In genomic region chr6:121325740-121326139, GRCm38 (mm10) we compare ENCODE assay signal across 31 mouse cellular contexts. TPM values are rescaled to one million over a fixed set of nuclear protein-coding genes. Genes with fewer than 3 reads are reported as not detected.
DNase-seq lines count a peak whose midpoint lies in the region; ATAC-seq lines count a peak whose summit lies in the region.
"Had no signal": no experiment of that assay in that cellular context is flagged by ENCODE, and none has a peak within 500 bp of the region (broad histone marks: within the 10 kb centered on the region; RNA-seq: fewer than 3 reads in every experiment).

No protein-coding gene starts in this region.

- intact Hi-C loops in gastrocnemius, postnatal 14 days (cut with DNase I; ENCODE audit: low total_unique reads), result no loop called here

- 80% methylated on average over 9 of the region's 9 CpGs for WGBS in forebrain, embryonic 15.5 days

- no peak overlapping the region for H3K4me2 ChIP-seq in forebrain, embryonic 15.5 days (replicated peaks)
- H3K4me2 ChIP-seq: embryonic facial prominence, embryonic 13.5 days; forebrain, embryonic 13.5 days; heart, embryonic 13.5 days; neural tube, embryonic 15.5 days had no signal

- no peak overlapping the region for H3K4me3 ChIP-seq in forebrain, embryonic 15.5 days
- H3K4me3 ChIP-seq: embryonic facial prominence, embryonic 13.5 days; forebrain, embryonic 13.5 days; heart, embryonic 13.5 days; neural tube, embryonic 15.5 days had no signal

- peak; percentile 57 for ATAC-seq in megakaryocyte progenitor cell, adult 5-6 weeks (replicated peaks; ENCODE audit: poor library complexity)
- ATAC-seq in forebrain, embryonic 15.5 days (replicated peaks), result no peak
- ATAC-seq: CD4-positive, CD25-positive, alpha-beta regulatory T cell, adult 4 months; forebrain, embryonic 13.5 days; hindbrain, postnatal 0 days; intestine, postnatal 0 days had no signal

- H3K36me3 ChIP-seq in forebrain, embryonic 15.5 days, result no peaks in the 10 kb centered on the region
- H3K36me3 ChIP-seq: embryonic facial prominence, embryonic 13.5 days; heart, embryonic 13.5 days; neural tube, embryonic 15.5 days had no signal

- H3K4me1 ChIP-seq in forebrain, embryonic 15.5 days, result peaks cover 23% of the 10 kb centered on the region

- H3K9ac ChIP-seq in forebrain, embryonic 15.5 days (replicated peaks), result no peak overlapping the region
- H3K9ac ChIP-seq: embryonic facial prominence, embryonic 13.5 days; forebrain, embryonic 13.5 days; heart, embryonic 13.5 days; liver, embryonic 14.5 days; neural tube, embryonic 15.5 days had no signal

- no peak overlapping the region for H3K27ac ChIP-seq in forebrain, embryonic 15.5 days (replicated peaks)
- H3K27ac ChIP-seq: embryonic facial prominence, embryonic 13.5 days; forebrain, embryonic 13.5 days; hindbrain, postnatal 0 days; liver, embryonic 14.5 days; macrophage; neural tube, embryonic 15.5 days had no signal

- H3K27me3 ChIP-seq in forebrain, embryonic 15.5 days, result no peaks in the 10 kb centered on the region
- H3K27me3 ChIP-seq: embryonic facial prominence, embryonic 13.5 days; forebrain, embryonic 13.5 days; heart, embryonic 13.5 days; neural tube, embryonic 15.5 days had no signal

- DNase-seq in gastrocnemius, postnatal 14 days, result peak; percentile 53
- DNase-seq in gastrocnemius, adult 8-10 months (ENCODE audit: low spot score in 2 of 2), result no peak
- peak; percentile 36 for DNase-seq in kidney, postnatal 10 days
- no peak for DNase-seq in kidney, adult 18-20 months
- DNase-seq in urinary bladder, postnatal 14 days (ENCODE audit: low spot score), result no peak
- DNase-seq: adrenal gland, postnatal 14 days; cerebellum, adult 11 months; cerebellum, adult 9-10 months; cerebellum, postnatal 36 days; embryo, embryonic 11 days; heart, postnatal 14 days; kidney, postnatal 25 days; liver; lung, adult 2 months; midbrain, embryonic 14.5 days; right cerebral cortex, postnatal 25 days; spleen, adult 18-20 months; thymus, adult 2 months had no signal

- no peaks in the 10 kb centered on the region for H3K9me3 ChIP-seq in forebrain, embryonic 15.5 days
- H3K9me3 ChIP-seq: embryonic facial prominence, embryonic 13.5 days; forebrain, embryonic 13.5 days; heart, embryonic 13.5 days; neural tube, embryonic 15.5 days had no signal

RNA-seq across cellular contexts. Expression of gene Slc6a12, which starts 17.1 kb away (rescaled TPM):
- total RNA-seq in gastrocnemius, postnatal 14 days (2021), result under 1 TPM; 0.29 to 0.69 TPM
- total RNA-seq in gastrocnemius, adult 8-10 months (2022), result under 1 TPM; 0.16 to 0.53 (median 0.26) TPM
- 0.37 and 1.0 TPM in 2 replicates for total RNA-seq in megakaryocyte progenitor cell, adult 5-6 weeks (2015)
- 0.54 and 3.6 TPM in 2 replicates for total RNA-seq in megakaryocyte progenitor cell, adult 5-6 weeks (2017)
- 0.47 and 0.49 TPM in 2 replicates for polyA plus RNA-seq in forebrain, embryonic 15.5 days (2015; fragmentation: Nextera tagmentation; extraction: Ambion mirVana)
- total RNA-seq: heart, adult 18-20 months; heart, postnatal 14 days had no signal
- polyA plus RNA-seq: CD4-positive, CD25-positive, alpha-beta regulatory T cell, adult 4 months; embryonic facial prominence, embryonic 13.5 days; heart, embryonic 13.5 days; hindbrain, embryonic 11.5 days; macrophage had no signal

RNA-seq across cellular contexts. Expression of gene Slc6a13, which starts 25.7 kb away (rescaled TPM):
- 1 to 10 TPM; 1.4 to 2.1 TPM for total RNA-seq in gastrocnemius, postnatal 14 days (2021)
- total RNA-seq in gastrocnemius, adult 8-10 months (2022), result 1 to 10 TPM in 1 of 4 experiments, under 1 TPM in 2, not detected in 1; 0.59 to 1.1 (median 0.60) TPM
- total RNA-seq in megakaryocyte progenitor cell, adult 5-6 weeks (2015), result 3.9 and 4.3 TPM in 2 replicates
- 3.4 and 3.5 TPM in 2 replicates for total RNA-seq in megakaryocyte progenitor cell, adult 5-6 weeks (2017)
- polyA plus RNA-seq in forebrain, embryonic 15.5 days (2015; fragmentation: Nextera tagmentation; extraction: Ambion mirVana), result 16.4 and 18.6 TPM in 2 replicates
- polyA plus RNA-seq: macrophage had no signal

Comparison
In these comparisons a context has a peak if more than half of its experiments do, and no peak if none do; other contexts are left out.
1. DNase-seq: peak in gastrocnemius, postnatal 14 days (single experiment) and kidney, postnatal 10 days (single experiment); none in gastrocnemius, adult 8-10 months (0 of 2), kidney, adult 18-20 months (single experiment) and urinary bladder, postnatal 14 days (single experiment).